Mouse (Mus musculus) megakaryocyte, embryonic 14.5 days (primary cell): Measurements from ENCODE around the gene Olfr923. TPM values are rescaled to one million over a fixed set of nuclear protein-coding genes. Genes with fewer than 3 reads are reported as not detected.
"Not testable (repeated sequence)": the region's sequence is repeated elsewhere in the genome, so short reads cannot be mapped to it uniquely, and the experiment has no call there.

Source experiments
- H3K27me3 ChIP-seq: replicated peaks from 2 replicates; pipeline ENCODE3; 2012; ENCODE audit warnings: inconsistent platforms
- H3K36me3 ChIP-seq: replicated peaks from 2 replicates; pipeline ENCODE3; 2012; ENCODE audit warnings: low read length, inconsistent platforms, mixed read lengths
- H3K4me1 ChIP-seq: 2 replicates; pipeline ENCODE4 v1.6.1; 2012; ENCODE audit warnings: inconsistent platforms
- H3K4me3 ChIP-seq: replicated peaks from 2 replicates; pipeline ENCODE3; 2012; ENCODE audit warnings: moderate library complexity, mild to moderate bottlenecking, inconsistent platforms
- H3K9me3 ChIP-seq: 2 replicates; pipeline ENCODE4 v1.6.1; 2012; ENCODE audit warnings: inconsistent platforms
- FLI1 ChIP-seq: IDR thresholded peaks from 2 replicates; pipeline ENCODE4 v1.6.1; 2012; ENCODE audit warnings: low read length, inconsistent platforms, mixed read lengths
- GATA1 ChIP-seq: IDR thresholded peaks from 3 replicates; pipeline ENCODE4 v1.6.1; 2012; ENCODE audit warnings: mixed read lengths, low read length, inconsistent platforms, borderline replicate concordance
- polyA plus RNA-seq: library from polyadenylated mRNA; stranded (reverse); fragments of >175 nt; gene quantifications from 2 replicates; pipeline ENCODE4 v1.2.3, GENCODE M21; 2012; ENCODE audit warnings: low replicate concordance; ENCODE audit not compliant: insufficient read depth

Gene Olfr923
- not detected in 2 replicates for polyA plus RNA-seq

DNA sequence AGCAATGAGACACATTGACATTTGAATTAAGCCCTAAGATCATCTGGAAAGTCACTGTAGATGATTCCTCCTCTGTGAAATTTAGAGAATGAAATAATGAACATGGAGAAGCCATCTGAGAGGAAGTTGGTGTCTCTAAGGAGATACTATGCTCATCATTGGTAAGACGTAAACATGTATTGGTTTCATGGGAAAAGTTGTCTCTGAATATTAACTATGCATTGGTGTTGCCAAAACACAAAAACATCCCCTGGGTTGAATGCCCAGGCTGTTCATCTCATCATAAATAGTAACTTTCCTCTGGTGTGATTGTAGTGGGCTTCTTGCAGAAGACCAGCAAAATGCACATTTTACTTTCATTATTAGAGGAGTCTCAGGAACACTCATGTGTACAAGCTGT is at the start of gene Olfr923:
Gene Olfr923 (plus strand): TSS at position 301 of the 400 bp plus-strand sequence.
- H3K9me3 ChIP-seq = no peaks in the 10 kb centered on the region
- H3K4me1 ChIP-seq = no peaks in the 10 kb centered on the region
- no peaks in the 10 kb centered on the region for H3K36me3 ChIP-seq
- no peak for TF ChIP-seq FLI1
- no peak for TF ChIP-seq GATA1
- H3K27me3 ChIP-seq = no peaks in the 10 kb centered on the region
- no peak within 1 kb of the TSS for H3K4me3 ChIP-seq

GRCm38 (mm10) chr9:38792689-38793088 is 33.7 kb upstream of the Olfr923 start:
- no peak overlapping the region for H3K4me3 ChIP-seq
- no peaks in the 10 kb centered on the region for H3K27me3 ChIP-seq
- TF ChIP-seq GATA1 (no peak), FLI1 (no peak)
- H3K9me3 ChIP-seq = no peaks in the 10 kb centered on the region
- H3K4me1 ChIP-seq = no peaks in the 10 kb centered on the region
- H3K36me3 ChIP-seq = no peaks in the 10 kb centered on the region

DNA sequence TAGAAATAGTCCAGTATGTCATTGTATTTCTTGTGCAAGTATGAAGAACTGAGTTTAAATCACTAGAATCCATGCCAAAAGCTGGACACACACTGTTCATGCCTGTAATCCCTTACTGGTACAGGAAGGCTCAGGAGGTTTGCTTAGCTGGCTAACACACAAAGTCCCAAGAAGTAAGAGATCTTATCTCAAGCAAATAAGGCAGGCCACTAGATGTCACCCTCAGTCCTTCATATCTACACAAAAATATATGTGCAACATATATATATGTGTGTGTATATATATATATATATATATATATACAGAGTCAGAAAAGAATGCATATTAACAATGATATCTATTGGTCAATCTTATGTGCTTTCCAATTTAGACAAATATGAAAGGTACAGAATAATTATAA is 20.6 kb upstream of the Olfr923 start:
- no peaks in the 10 kb centered on the region for H3K9me3 ChIP-seq
- H3K36me3 ChIP-seq = no peaks in the 10 kb centered on the region
- TF ChIP-seq GATA1 = no peak
- TF ChIP-seq FLI1 = no peak
- H3K4me3 ChIP-seq = no peak overlapping the region
- H3K4me1 ChIP-seq = no peaks in the 10 kb centered on the region
- H3K27me3 ChIP-seq = no peaks in the 10 kb centered on the region

DNA sequence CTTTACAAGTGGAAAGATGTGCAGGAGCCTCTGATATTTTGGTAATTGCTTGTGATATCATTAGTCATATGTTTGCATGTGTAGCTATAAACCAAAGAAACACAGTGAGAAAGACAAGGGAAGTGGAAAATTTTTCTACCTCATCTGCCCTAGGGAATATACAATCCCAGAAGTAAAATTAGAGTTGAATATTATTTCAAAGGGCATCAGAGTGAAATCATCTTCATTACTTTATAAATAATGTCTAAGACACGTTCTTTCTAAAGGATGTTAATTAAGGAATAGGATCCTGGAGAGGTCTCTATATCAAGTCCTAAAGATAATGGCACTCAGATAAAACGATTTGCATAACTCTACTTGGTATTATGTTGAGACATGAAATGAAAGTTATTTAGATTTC is 12.0 kb upstream of the Olfr923 start, which contains the start of gene Olfr922:
Gene Olfr922 (plus strand): TSS at position 301 of the 400 bp plus-strand sequence.
- H3K27me3 ChIP-seq = no peaks in the 10 kb centered on the region
- TF ChIP-seq FLI1 = no peak
- TF ChIP-seq GATA1 = no peak

DNA sequence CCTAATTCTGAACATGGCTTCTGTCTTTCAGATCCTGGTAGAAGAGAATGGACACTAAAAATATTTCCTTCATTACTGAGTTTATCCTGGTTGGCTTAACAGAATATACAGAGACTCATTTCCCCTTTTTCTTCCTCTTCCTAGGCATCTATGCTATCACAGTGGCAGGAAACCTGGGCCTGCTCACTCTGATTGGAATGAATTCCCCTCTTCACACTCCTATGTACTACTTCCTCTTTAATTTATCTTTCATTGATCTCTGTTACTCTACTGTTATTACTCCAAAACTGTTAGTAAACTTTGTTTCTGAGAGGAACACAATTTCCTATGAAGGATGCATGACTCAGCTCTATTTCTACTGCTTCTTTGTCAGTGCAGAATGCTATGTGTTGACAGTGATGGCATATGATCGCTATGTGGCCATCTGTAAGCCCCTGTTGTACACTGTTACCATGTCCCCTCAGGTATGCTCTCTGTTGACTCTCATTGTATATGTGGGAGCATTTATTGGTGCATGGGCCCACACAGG is 10.8 kb upstream of the Olfr923 start:
- Histone ChIP-seq H3K9me3 (0 out of 2 replicates have a peak, but pooled peaks cover 5% of the 10 kb centered on the region), H3K4me3 (no peak overlapping the region), H3K36me3 (no peaks in the 10 kb centered on the region), H3K27me3 (no peaks in the 10 kb centered on the region), H3K4me1 (no peaks in the 10 kb centered on the region)
- TF ChIP-seq GATA1 (no peak), FLI1 (no peak)

More for the DNA sequence above, 12.0 kb upstream of the Olfr923 start, which contains the start of gene Olfr922:
- Histone ChIP-seq H3K9me3 (0 out of 2 replicates have a peak, but pooled peaks cover 5% of the 10 kb centered on the region), H3K4me3 (no peak within 1 kb of the TSS), H3K4me1 (no peaks in the 10 kb centered on the region), H3K36me3 (no peaks in the 10 kb centered on the region)

DNA sequence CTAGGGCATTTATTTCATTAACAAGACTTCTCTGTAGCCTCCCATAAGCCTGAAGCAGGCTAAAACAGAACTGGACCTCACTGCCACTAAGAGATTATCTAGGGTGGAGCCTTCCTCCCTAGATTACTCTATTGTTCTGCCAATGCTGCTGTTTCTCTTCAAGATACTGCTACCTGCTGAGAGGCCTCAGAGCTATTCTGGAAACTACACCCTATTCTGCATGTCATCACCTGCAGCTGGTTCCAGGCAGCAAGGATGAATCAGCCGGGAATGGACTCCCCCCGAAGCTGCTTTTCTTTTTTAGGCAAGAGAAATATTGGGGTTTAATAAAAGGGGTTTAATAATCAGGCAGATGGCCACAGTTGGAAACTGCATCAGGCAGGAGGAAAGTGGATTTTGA is 6.7 kb downstream of the Olfr923 start:
- no peak overlapping the region for H3K4me3 ChIP-seq
- no peaks in the 10 kb centered on the region for H3K27me3 ChIP-seq
- H3K36me3 ChIP-seq = no peaks in the 10 kb centered on the region
- TF ChIP-seq FLI1 = no peak
- no peak for TF ChIP-seq GATA1
- no peaks in the 10 kb centered on the region for H3K4me1 ChIP-seq
- H3K9me3 ChIP-seq = no peaks in the 10 kb centered on the region

DNA sequence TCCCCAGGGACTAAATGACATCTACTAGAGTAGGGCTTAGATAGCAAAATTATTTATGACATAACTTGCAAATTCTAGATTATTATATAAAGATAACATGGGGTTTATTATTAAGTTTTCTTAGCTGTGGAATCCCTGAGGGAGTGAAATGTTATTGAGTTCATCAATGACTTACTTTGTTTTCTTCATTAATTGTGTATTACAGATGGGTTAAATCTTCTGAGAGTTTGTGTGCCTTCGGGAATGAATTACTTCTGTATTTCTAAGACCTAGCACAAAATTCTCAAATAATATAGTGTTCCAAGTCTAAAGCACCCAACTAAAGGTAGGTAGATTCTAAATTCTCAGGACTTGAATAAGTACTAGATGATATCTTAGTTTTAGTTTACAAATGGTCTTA is 17.8 kb downstream of the Olfr923 start, which contains the start of gene Olfr924:
Gene Olfr924 (plus strand): TSS at position 301 of the 400 bp plus-strand sequence.
- Histone ChIP-seq H3K4me1 (no peaks in the 10 kb centered on the region), H3K4me3 (no peak within 1 kb of the TSS), H3K27me3 (no peaks in the 10 kb centered on the region), H3K9me3 (no peaks in the 10 kb centered on the region), H3K36me3 (no peaks in the 10 kb centered on the region)
- no peak for TF ChIP-seq GATA1
- TF ChIP-seq FLI1 = no peak

GRCm38 (mm10) chr9:38854760-38855159 is 28.4 kb downstream of the Olfr923 start, which contains the start of gene Olfr26:
TSS of gene Olfr26 (plus strand) at chr9:38855060.
- no peak for TF ChIP-seq GATA1
- H3K36me3 ChIP-seq = no peaks in the 10 kb centered on the region
- no peaks in the 10 kb centered on the region for H3K27me3 ChIP-seq
- H3K9me3 ChIP-seq = no peaks in the 10 kb centered on the region
- H3K4me1 ChIP-seq = no peaks in the 10 kb centered on the region
- no peak within 1 kb of the TSS for H3K4me3 ChIP-seq

GRCm38 (mm10) chr9:38874880-38875279 is 48.5 kb downstream of the Olfr923 start:
- H3K9me3 ChIP-seq, H3K4me3 ChIP-seq, H3K36me3 ChIP-seq, H3K27me3 ChIP-seq, H3K4me1 ChIP-seq: not testable (repeated sequence)

GRCm38 (mm10) chr9:38876826-38877225 is 50.5 kb downstream of the Olfr923 start, which contains the start of gene Olfr926:
TSS of gene Olfr926 (plus strand) at chr9:38877126.
- Histone ChIP-seq H3K4me3 (no peak within 1 kb of the TSS), H3K27me3 (no peaks in the 10 kb centered on the region), H3K9me3 (peaks cover 16% of the 10 kb centered on the region), H3K4me1 (no peaks in the 10 kb centered on the region), H3K36me3 (no peaks in the 10 kb centered on the region)
- TF ChIP-seq GATA1 (no peak), FLI1 (no peak)

Other genes starting within 250 kb of the Olfr923 start
- not detected in 2 replicates for gene Olfr912, start 246.4 kb upstream of the Olfr923 start, polyA plus RNA-seq
- gene Olfr913, start 233.8 kb upstream of the Olfr923 start, polyA plus RNA-seq = not detected in 2 replicates
- not detected in 2 replicates for gene Olfr914, start 221.4 kb upstream of the Olfr923 start, polyA plus RNA-seq
- gene Olfr916, start 166.7 kb upstream of the Olfr923 start, polyA plus RNA-seq = 0.02 TPM in 1 of 2 replicates, not detected in the other
- not detected in 2 replicates for gene Olfr917, start 160.7 kb upstream of the Olfr923 start, polyA plus RNA-seq
- gene Olfr918, start 151.9 kb upstream of the Olfr923 start, polyA plus RNA-seq = not detected in 2 replicates
- gene Olfr919, start 122.9 kb upstream of the Olfr923 start, polyA plus RNA-seq = not detected in 2 replicates
- 0.40 TPM in 1 of 2 replicates, not detected in the other for gene Vwa5a, start 108.3 kb upstream of the Olfr923 start, polyA plus RNA-seq
- not detected in 2 replicates for gene Olfr920, start 74.2 kb upstream of the Olfr923 start, polyA plus RNA-seq
- not detected in 2 replicates for gene Olfr921, start 53.5 kb upstream of the Olfr923 start, polyA plus RNA-seq
- gene Olfr922, start 11.9 kb upstream of the Olfr923 start, polyA plus RNA-seq = not detected in 2 replicates
- not detected in 2 replicates for gene Olfr924, start 17.9 kb downstream of the Olfr923 start, polyA plus RNA-seq
- gene Olfr26, start 28.5 kb downstream of the Olfr923 start, polyA plus RNA-seq = not detected in 2 replicates
- gene Olfr926, start 50.6 kb downstream of the Olfr923 start, polyA plus RNA-seq = not detected in 2 replicates
- gene Olfr930, start 103.3 kb downstream of the Olfr923 start, polyA plus RNA-seq = not detected in 2 replicates
- gene Olfr933, start 145.8 kb downstream of the Olfr923 start, polyA plus RNA-seq = 0.03 and 1.6 TPM in 2 replicates
- not detected in 2 replicates for gene Olfr934, start 161.8 kb downstream of the Olfr923 start, polyA plus RNA-seq
- not detected in 2 replicates for gene Olfr935, start 173.1 kb downstream of the Olfr923 start, polyA plus RNA-seq
- gene Olfr146, start 196.8 kb downstream of the Olfr923 start, polyA plus RNA-seq = not detected in 2 replicates
- gene Olfr937, start 238.4 kb downstream of the Olfr923 start, polyA plus RNA-seq = not detected in 2 replicates